Mouse (Mus musculus) CH12.LX (cell line): ENCODE measurements at regions not wholly inside any gene's neighbourhood (a gene's known extent, or its start where the extent isn't known, plus 50 kb on each side); places are given as distances from the start of the nearest gene placed in this dataset.

ENCODE experiments used
- DNase-seq: peaks from one replicate; pipeline ENCODE4 v3.0.0-alpha.2; 2013; ENCODE audit errors: extremely low read depth
- H3K27ac ChIP-seq: 2 replicates; pipeline ENCODE4 v1.5.1; 2012; ENCODE audit warnings: low read depth, mild to moderate bottlenecking, control low read depth, moderate library complexity; ENCODE audit not compliant: insufficient read depth
- H3K27me3 ChIP-seq: replicated peaks from 2 replicates; pipeline ENCODE3; 2012; ENCODE audit warnings: inconsistent platforms
- H3K36me3 ChIP-seq, 2 experiments: replicated peaks in 1 of 2; 2 replicates each; pipeline versions ENCODE3 to v1.6.1; 2012; ENCODE audit warnings: inconsistent platforms in 1 of 2, low read length in 1 of 2, mild to moderate bottlenecking in 1 of 2, mixed read lengths in 1 of 2, moderate library complexity in 1 of 2; ENCODE audit not compliant: control insufficient read depth in 1 of 2, insufficient read depth in 1 of 2
- H3K4me1 ChIP-seq, 2 experiments: 2 replicates each; pipeline ENCODE4 v1.6.1; 2012; ENCODE audit warnings: inconsistent platforms in 1 of 2, moderate library complexity in 1 of 2; ENCODE audit not compliant: insufficient read depth in 2 of 2, control insufficient read depth in 1 of 2
- H3K4me2 ChIP-seq: 2 replicates; pipeline ENCODE4 v1.6.1; 2012; ENCODE audit warnings: low read depth, mild to moderate bottlenecking, control low read depth; ENCODE audit not compliant: poor library complexity, insufficient read depth, severe bottlenecking
- H3K4me3 ChIP-seq, 3 experiments: fragments of 150-350 bp in 1 of 3; sonication (generic) in 1 of 3; replicated peaks in 1 of 3; 2 replicates each; pipeline versions ENCODE3 to v1.5.1; 2011 to 2012; ENCODE audit warnings: low read depth in 2 of 3, low read length in 2 of 3, mild to moderate bottlenecking in 2 of 3, moderate library complexity in 2 of 3, control low read depth in 1 of 3, improper control_type of control experiment in 1 of 3, inconsistent platforms in 1 of 3, mixed read lengths in 1 of 3; ENCODE audit not compliant: poor library complexity in 1 of 3
- H3K79me2 ChIP-seq: replicated peaks from 2 replicates; pipeline ENCODE4 v1.6.1; 2012; ENCODE audit warnings: mild to moderate bottlenecking, moderate library complexity; ENCODE audit not compliant: control insufficient read depth, poor library complexity, insufficient read depth, severe bottlenecking; ENCODE audit errors: extremely low read depth
- H3K9ac ChIP-seq: 2 replicates; pipeline ENCODE4 v1.6.1; 2012; ENCODE audit warnings: low read depth, mild to moderate bottlenecking, control low read depth, moderate library complexity; ENCODE audit not compliant: insufficient read depth
- H3K9me3 ChIP-seq: replicated peaks from 2 replicates; pipeline ENCODE3; 2012; ENCODE audit warnings: low read length, inconsistent platforms, mixed read lengths
- BHLHE40 ChIP-seq: IDR thresholded peaks from 2 replicates; pipeline ENCODE4 v1.6.1; 2011; ENCODE audit warnings: mild to moderate bottlenecking, low read depth, low read length, improper control_type of control experiment
- CHD1 ChIP-seq: IDR thresholded peaks from 2 replicates; pipeline ENCODE4 v1.6.1; 2012; ENCODE audit warnings: low read depth, low read length, improper control_type of control experiment, inconsistent platforms
- CHD2 ChIP-seq: IDR thresholded peaks from 2 replicates; pipeline ENCODE4 v1.6.1; 2011; ENCODE audit warnings: low read length, improper control_type of control experiment
- CTCF ChIP-seq, 2 experiments: IDR thresholded peaks in 1 of 2; conservative IDR thresholded peaks in 1 of 2; 2 replicates each; pipeline ENCODE4 v1.5.1; 2011 to 2012; ENCODE audit warnings: low read depth in 2 of 2, low read length in 2 of 2, improper control_type of control experiment in 1 of 2, inconsistent platforms in 1 of 2, mild to moderate bottlenecking in 1 of 2, moderate library complexity in 1 of 2
- E2F4 ChIP-seq: IDR thresholded peaks from 2 replicates; pipeline ENCODE4 v1.6.1; 2011; ENCODE audit warnings: low read depth, low read length, improper control_type of control experiment; ENCODE audit not compliant: insufficient replicate concordance
- ETS1 ChIP-seq: conservative IDR thresholded peaks from 2 replicates; pipeline ENCODE4 v1.6.1; 2012; ENCODE audit warnings: low read depth, mild to moderate bottlenecking, inconsistent platforms, low read length, improper control_type of control experiment, moderate library complexity
- IRF4 ChIP-seq: IDR thresholded peaks from 2 replicates; pipeline ENCODE4 v1.6.1; 2014; ENCODE audit warnings: low read depth, mild to moderate bottlenecking, inconsistent platforms, low read length, improper control_type of control experiment
- JUN ChIP-seq: IDR thresholded peaks from 2 replicates; pipeline ENCODE4 v1.6.1; 2011; ENCODE audit warnings: low read depth, mild to moderate bottlenecking, low read length, improper control_type of control experiment, moderate library complexity; ENCODE audit not compliant: insufficient read depth
- KAT2A ChIP-seq: IDR thresholded peaks from 2 replicates; pipeline ENCODE4 v1.6.1; 2012; ENCODE audit warnings: low read length, improper control_type of control experiment, inconsistent platforms; ENCODE audit not compliant: insufficient replicate concordance
- MAFK ChIP-seq: IDR thresholded peaks from 2 replicates; pipeline ENCODE4 v1.6.1; 2011; ENCODE audit warnings: low read length, improper control_type of control experiment; ENCODE audit not compliant: insufficient replicate concordance
- MAX ChIP-seq: IDR thresholded peaks from 2 replicates; pipeline ENCODE4 v1.6.1; 2011; ENCODE audit warnings: low read length, improper control_type of control experiment
- MAZ ChIP-seq: IDR thresholded peaks from 2 replicates; pipeline ENCODE4 v1.6.1; 2012; ENCODE audit warnings: low read depth, mild to moderate bottlenecking, inconsistent platforms, low read length, improper control_type of control experiment, moderate library complexity
- MEF2A ChIP-seq: IDR thresholded peaks from 2 replicates; pipeline ENCODE4 v1.6.1; 2014; ENCODE audit warnings: low read depth, mild to moderate bottlenecking, inconsistent platforms, low read length, improper control_type of control experiment, borderline replicate concordance
- MXI1 ChIP-seq: IDR thresholded peaks from 2 replicates; pipeline ENCODE4 v1.6.1; 2011; ENCODE audit warnings: mild to moderate bottlenecking, low read depth, low read length, improper control_type of control experiment
- POLR2AphosphoS2 ChIP-seq: IDR thresholded peaks from 2 replicates; pipeline ENCODE4 v1.6.1; 2011; ENCODE audit warnings: low read depth, low read length, improper control_type of control experiment
- SIN3A ChIP-seq: IDR thresholded peaks from 2 replicates; pipeline ENCODE4 v1.6.1; 2012; ENCODE audit warnings: low read length, improper control_type of control experiment, inconsistent platforms
- TCF12 ChIP-seq: IDR thresholded peaks from 2 replicates; pipeline ENCODE4 v1.6.1; 2014; ENCODE audit warnings: low read depth, mild to moderate bottlenecking, inconsistent platforms, low read length, improper control_type of control experiment
- USF1 ChIP-seq: IDR thresholded peaks from 2 replicates; pipeline ENCODE4 v1.6.1; 2014; ENCODE audit warnings: low read depth, mild to moderate bottlenecking, inconsistent platforms, low read length, improper control_type of control experiment
- ZKSCAN1 ChIP-seq: IDR thresholded peaks from 2 replicates; pipeline ENCODE4 v1.6.1; 2012; ENCODE audit warnings: low read depth, inconsistent platforms, low read length, improper control_type of control experiment, borderline replicate concordance
- dilution Hi-C: fragments of 300-500 bp; cut with MboI; formaldehyde crosslinking; loops from 2 replicates; pipeline ENCODE4 v1.14.3; 2020; ENCODE audit warnings: low sequenced_read_pairs; ENCODE audit not compliant: extremely low pct_unique_long_range_greater_than_20kb, extremely low pct_ligation_motif_present
- in situ Hi-C: fragments of 300-500 bp; cut with MboI; formaldehyde crosslinking; loops from 3 replicates; pipeline ENCODE4 v1.14.3; 2019; ENCODE audit warnings: low sequenced_read_pairs, low pct_ligation_motif_present, low pct_unique_long_range_greater_than_20kb, mixed read lengths

DNA sequence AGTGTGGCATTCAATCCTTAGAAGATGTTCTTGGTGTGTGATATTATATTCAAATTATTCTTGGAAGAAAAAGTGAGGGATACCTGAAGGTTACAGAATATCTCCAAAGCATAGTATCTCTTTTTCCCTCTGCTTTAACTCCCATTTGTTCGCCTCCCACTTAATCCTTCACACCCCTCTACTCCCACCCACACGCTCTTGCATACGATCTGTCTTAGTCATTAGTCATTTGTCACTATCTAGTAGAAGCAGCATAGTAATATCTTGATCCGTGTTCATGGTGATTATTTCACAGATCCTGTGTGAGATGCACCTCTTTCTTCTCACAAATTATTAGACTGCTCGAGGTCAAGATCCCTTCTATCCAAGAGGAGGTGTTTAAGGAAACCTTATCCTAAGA lies 517.4 kb downstream of the Inhba start:
- Histone ChIP-seq H3K36me3 (no peaks in the 10 kb centered on the region), H3K9me3 (no peaks in the 10 kb centered on the region), H3K27ac (no peak overlapping the region), H3K27me3 (no peaks in the 10 kb centered on the region), H3K4me3 (no peak overlapping the region), H3K79me2 (no peaks in the 10 kb centered on the region), H3K9ac (no peak overlapping the region), H3K4me2 (no peak overlapping the region), H3K4me1 (no peaks in the 10 kb centered on the region)
- dilution Hi-C loops = no loop called here
- no peak for TF ChIP-seq SIN3A
- TF ChIP-seq MAZ = no peak
- no peak for TF ChIP-seq ETS1
- TF ChIP-seq TCF12 = no peak
- no peak for TF ChIP-seq MEF2A
- TF ChIP-seq POLR2AphosphoS2 = no peak
- TF ChIP-seq IRF4 = no peak
- no peak for TF ChIP-seq KAT2A
- TF ChIP-seq E2F4 = no peak
- TF ChIP-seq CHD1 = no peak
- no peak for TF ChIP-seq MAFK
- TF ChIP-seq CTCF (conservative IDR thresholded peaks at IDR 0.05 in 1 of 2, IDR thresholded peaks at IDR 0.05 in 1 of 2; ENCODE audit: low read depth in 2 of 2, low read length in 2 of 2) = no peak
- TF ChIP-seq CHD2 = no peak
- no peak for TF ChIP-seq JUN
- no peak for TF ChIP-seq MXI1
- TF ChIP-seq ZKSCAN1 = no peak
- in situ Hi-C loops = no loop called here
- DNase-seq = no peak

DNA sequence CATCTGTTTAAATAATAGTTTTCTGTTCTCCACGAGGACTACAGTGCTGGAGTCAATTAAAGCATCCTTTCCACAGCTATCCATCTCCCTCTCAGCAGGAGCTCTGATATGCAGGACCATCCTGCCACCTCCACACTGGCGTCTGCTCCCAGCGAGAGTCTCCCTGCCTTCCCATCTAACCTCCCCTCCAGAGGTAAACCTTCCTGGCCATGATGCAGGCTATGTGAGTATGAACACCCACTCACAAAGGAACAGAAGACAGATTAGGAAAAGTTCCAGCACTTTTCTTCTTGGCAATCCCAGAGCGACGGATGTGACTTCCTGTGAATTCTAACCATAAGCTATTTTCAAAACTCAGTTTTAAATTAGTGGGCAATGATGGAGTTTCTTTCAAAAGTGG lies 532.1 kb downstream of the Inhba start:
- in situ Hi-C loops = no loop called here
- no peak overlapping the region for H3K9ac ChIP-seq

More for the DNA sequence above, 532.1 kb downstream of the Inhba start:
- TF ChIP-seq BHLHE40 (no peak), USF1 (no peak), POLR2AphosphoS2 (no peak), CHD2 (no peak), MAX (no peak), MEF2A (no peak)
- H3K9me3 ChIP-seq = peaks cover 3% of the 10 kb centered on the region
- no peak for DNase-seq
- H3K36me3 ChIP-seq = no peaks in the 10 kb centered on the region
- no peak overlapping the region for H3K4me3 ChIP-seq
- H3K27ac ChIP-seq = no peak overlapping the region
- no peaks in the 10 kb centered on the region for H3K4me1 ChIP-seq
- H3K27me3 ChIP-seq = no peaks in the 10 kb centered on the region
- H3K4me2 ChIP-seq = no peak overlapping the region
- dilution Hi-C loops = no loop called here
- no peaks in the 10 kb centered on the region for H3K79me2 ChIP-seq
